33 mouse cellular contexts compared by ENCODE assay signal in genomic region chr9:30902641-30903040, GRCm38 (mm10). TPM values are rescaled to one million over a fixed set of nuclear protein-coding genes. Genes with fewer than 3 reads are reported as not detected.
"Had no signal": no experiment of that assay in that cellular context is flagged by ENCODE, and none has a peak within 500 bp of the region (broad histone marks: within the 10 kb centered on the region; RNA-seq: fewer than 3 reads in every experiment).

No protein-coding gene starts in this region.

- DNase-seq: heart, adult 2 months; heart, postnatal 10 days; heart, postnatal 14 days; heart, postnatal 36 days; heart, postnatal 4 days; kidney, adult 11 months; kidney, adult 18-20 months; kidney, adult 8-10 months; kidney, postnatal 36 days; kidney, postnatal 4 days; layer of hippocampus, adult 9-11 months; layer of hippocampus, postnatal 36 days had no signal

- H3K27ac ChIP-seq: heart, adult 2 months; heart, embryonic 10.5 days; heart, embryonic 13.5 days; heart, embryonic 15.5 days; hindbrain, embryonic 10.5 days; hindbrain, embryonic 12.5 days; hindbrain, embryonic 13.5 days; hindbrain, embryonic 14.5 days; hindbrain, embryonic 15.5 days; hindbrain, postnatal 0 days; intestine, embryonic 15.5 days; kidney, postnatal 0 days; layer of hippocampus, adult 2 months; left cerebral cortex, adult 2 months had no signal

- H3K4me1 ChIP-seq: heart, embryonic 10.5 days; heart, embryonic 12.5 days; hindbrain, embryonic 12.5 days; hindbrain, embryonic 13.5 days; hindbrain, embryonic 15.5 days; intestine, embryonic 15.5 days had no signal

- ATAC-seq: hindbrain, embryonic 16.5 days; hindbrain, postnatal 0 days; inflammation-experienced regulatory T-cells, adult 6 months; intestine, embryonic 15.5 days; intestine, embryonic 16.5 days; intestine, postnatal 0 days had no signal

- H3K9me3 ChIP-seq: heart, embryonic 10.5 days; heart, embryonic 12.5 days; heart, embryonic 13.5 days; heart, embryonic 15.5 days; hindbrain, embryonic 10.5 days; hindbrain, embryonic 12.5 days; hindbrain, embryonic 13.5 days; hindbrain, embryonic 15.5 days; intestine, embryonic 15.5 days; kidney, embryonic 15.5 days had no signal

- H3K9ac ChIP-seq: heart, embryonic 12.5 days; heart, embryonic 13.5 days; heart, embryonic 15.5 days; hindbrain, embryonic 12.5 days; hindbrain, embryonic 13.5 days; hindbrain, embryonic 14.5 days; hindbrain, embryonic 15.5 days; intestine, embryonic 15.5 days; kidney, embryonic 15.5 days had no signal

- H3K27me3 ChIP-seq: heart, embryonic 12.5 days; heart, embryonic 13.5 days; heart, embryonic 15.5 days; hindbrain, embryonic 12.5 days; hindbrain, embryonic 13.5 days; hindbrain, embryonic 15.5 days; intestine, embryonic 15.5 days; kidney, embryonic 15.5 days had no signal

- H3K4me2 ChIP-seq: heart, embryonic 11.5 days; heart, embryonic 12.5 days; heart, embryonic 13.5 days; heart, embryonic 15.5 days; hindbrain, embryonic 12.5 days; hindbrain, embryonic 13.5 days; hindbrain, embryonic 14.5 days; hindbrain, embryonic 15.5 days; intestine, embryonic 15.5 days; kidney, embryonic 15.5 days had no signal

- H3K4me3 ChIP-seq: heart, adult 2 months; heart, embryonic 10.5 days; heart, embryonic 12.5 days; heart, embryonic 13.5 days; heart, embryonic 15.5 days; hindbrain, embryonic 10.5 days; hindbrain, embryonic 12.5 days; hindbrain, embryonic 13.5 days; hindbrain, embryonic 15.5 days; intestine, embryonic 15.5 days; kidney, embryonic 15.5 days; layer of hippocampus, adult 2 months; left cerebral cortex, adult 2 months had no signal

RNA-seq across cellular contexts. Expression of gene Adamts15, which starts 19.6 kb away (rescaled TPM):
- polyA plus RNA-seq: inflammation-experienced regulatory T-cells, adult 6 months had no signal

RNA-seq across cellular contexts. Expression of gene Adamts8, which starts 39.7 kb away (rescaled TPM):
- total RNA-seq: hematopoietic stem cell, adult 5-6 weeks had no signal
